Mouse (Mus musculus): ENCODE data around the gene Fermt3. TPM values are rescaled to one million over a fixed set of nuclear protein-coding genes. Genes with fewer than 3 reads are reported as not detected.

Fermt3 gene
- 8.5 and 10.3 TPM in 2 replicates for polyA plus RNA-seq (2016; fragmentation: Nextera tagmentation; extraction: Ambion mirVana)

DNA sequence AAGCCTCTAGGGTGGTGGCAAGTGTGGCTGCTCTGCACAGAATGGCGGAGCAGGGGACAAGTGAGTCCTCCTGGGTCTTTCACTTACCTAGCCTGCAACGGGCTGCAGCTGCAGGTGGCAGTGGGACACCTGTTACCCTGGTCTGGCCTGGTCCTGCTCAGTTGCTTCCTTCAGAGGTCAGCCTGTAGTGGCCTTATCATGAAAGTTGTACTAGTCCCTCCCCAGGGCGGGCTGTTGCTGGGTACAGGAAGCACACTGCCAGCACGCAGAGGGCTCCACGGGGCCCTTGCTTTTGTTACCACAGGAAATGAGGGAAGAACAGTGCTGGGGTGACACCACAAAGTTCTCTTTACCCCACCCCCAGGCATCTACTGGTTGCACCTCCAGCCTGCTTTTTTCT is at the start of gene Fermt3:
Gene Fermt3 (minus strand): TSS at position 279 of the 400 bp plus-strand sequence.
- H3K36me3 ChIP-seq, result peaks cover 84% of the 10 kb centered on the region
- DNase-seq (ENCODE audit: low spot score), result no peak
- WGBS, result 87% methylated on average over 5 of the region's 5 CpGs
- H3K4me1 ChIP-seq, result no peaks in the 10 kb centered on the region
- no peaks in the 10 kb centered on the region for H3K9me3 ChIP-seq (replicated peaks)
- no peak within 1 kb of the TSS for H3K4me3 ChIP-seq
- 0 out of 2 replicates have a peak within 1 kb of the TSS, but pooled peaks have one; percentile 38 for H3K27ac ChIP-seq (replicated peaks)
- no peaks in the 10 kb centered on the region for H3K27me3 ChIP-seq (ENCODE audit: low read depth, poor library complexity, severe bottlenecking)

DNA sequence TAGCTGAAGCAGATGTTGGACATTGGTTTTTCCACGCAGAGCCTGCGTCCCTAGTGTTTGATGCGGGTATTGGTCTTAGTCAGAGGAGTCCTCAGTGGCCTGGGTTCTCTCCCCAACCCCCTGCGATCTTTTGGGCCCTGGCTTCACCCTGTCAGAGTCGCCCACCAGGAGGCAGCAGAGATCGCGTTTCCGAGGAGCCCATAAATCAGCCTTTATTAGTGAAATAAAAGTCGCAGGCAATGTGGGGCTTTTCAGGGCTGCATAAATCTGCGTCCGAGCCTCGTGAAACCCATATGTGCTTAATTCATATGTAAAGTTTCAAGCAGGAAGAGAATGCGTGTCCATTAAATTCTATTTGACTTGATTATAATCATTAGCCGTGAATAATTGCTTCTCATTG is 48.9 kb upstream of the Fermt3 start:
- Histone ChIP-seq H3K4me3 (peak overlapping the region; percentile 15; the same call in 1 of the 2 replicates), H3K36me3 (no peaks in the 10 kb centered on the region), H3K27ac (replicated peaks) (peak overlapping the region; percentile 85), H3K9me3 (replicated peaks) (no peaks in the 10 kb centered on the region), H3K27me3 (ENCODE audit: low read depth, poor library complexity, severe bottlenecking) (peaks cover 76% of the 10 kb centered on the region), H3K4me1 (peaks cover 85% of the 10 kb centered on the region)
- DNase-seq (ENCODE audit: low spot score), result peak; percentile 86
- WGBS, result 7% methylated on average over 14 of the region's 14 CpGs

DNA sequence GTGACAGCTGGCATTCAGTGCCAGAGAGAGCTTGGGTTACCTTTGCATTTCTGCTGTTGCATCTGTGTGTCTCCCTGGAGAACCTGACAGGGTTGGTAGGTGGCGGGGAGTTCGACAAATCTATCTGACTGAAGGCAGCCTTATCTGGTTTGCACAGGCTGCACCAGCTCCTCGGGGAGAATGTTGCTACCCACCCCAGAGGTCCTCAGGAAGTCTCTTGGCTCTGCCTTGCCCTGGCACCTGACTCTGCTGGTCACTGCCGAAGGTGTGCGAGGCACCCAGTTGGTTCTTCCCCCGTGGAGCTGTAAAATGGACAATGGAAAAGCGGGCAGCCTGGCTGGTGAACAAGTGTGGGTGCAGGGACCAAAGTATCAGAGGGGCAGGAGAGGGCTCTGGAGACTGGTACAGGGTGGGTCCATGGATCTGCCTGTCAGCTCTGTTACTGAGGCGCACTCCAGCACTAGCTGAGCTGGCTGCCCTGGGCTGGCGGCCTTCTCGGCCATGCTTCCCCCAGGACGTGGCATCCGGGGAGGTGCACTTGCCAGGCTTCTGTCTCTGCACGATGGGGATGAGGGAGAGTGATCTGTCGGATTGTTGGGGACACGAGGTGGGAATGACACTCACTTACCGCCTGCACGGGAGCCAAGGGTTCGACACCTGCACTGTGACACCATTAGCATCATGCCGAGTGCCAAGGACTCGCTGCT is 48.2 kb upstream of the Fermt3 start:
- peaks cover 79% of the 10 kb centered on the region for H3K4me1 ChIP-seq
- no peak overlapping the region for H3K4me3 ChIP-seq
- no peaks in the 10 kb centered on the region for H3K36me3 ChIP-seq
- peaks cover 75% of the 10 kb centered on the region for H3K27me3 ChIP-seq (ENCODE audit: low read depth, poor library complexity, severe bottlenecking)
- DNase-seq (ENCODE audit: low spot score), result no peak
- 60% methylated on average over 20 of the region's 20 CpGs for WGBS
- peak overlapping the region; percentile 85 for H3K27ac ChIP-seq (replicated peaks)
- H3K9me3 ChIP-seq (replicated peaks), result no peaks in the 10 kb centered on the region

DNA sequence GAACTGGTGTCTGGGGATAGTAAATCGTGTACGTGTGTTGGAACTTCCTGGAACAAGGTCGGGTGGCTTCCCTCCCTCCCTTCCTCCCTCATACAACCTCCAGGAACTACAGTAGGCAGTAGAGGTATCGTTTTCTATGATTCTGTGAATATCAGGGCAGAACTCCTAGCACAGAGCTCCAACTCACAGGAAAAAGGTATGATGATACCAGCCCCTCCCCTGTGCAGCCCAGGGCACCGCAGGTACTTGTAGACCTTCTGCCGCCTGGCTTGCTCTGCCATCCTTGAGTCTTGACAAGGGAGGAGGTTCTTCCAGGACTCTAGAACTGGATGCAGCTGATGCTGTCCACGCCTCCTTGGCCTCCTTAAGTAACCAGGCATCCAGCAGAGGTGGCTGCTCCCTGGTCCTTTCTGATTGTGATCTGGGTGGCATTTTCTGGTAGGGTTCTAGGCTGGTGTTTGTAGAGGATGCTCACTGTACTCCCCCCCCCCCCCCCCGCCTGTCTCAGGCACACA is 47.6 kb upstream of the Fermt3 start:
- H3K27ac ChIP-seq (replicated peaks), result peak overlapping the region; percentile 85
- no peaks in the 10 kb centered on the region for H3K36me3 ChIP-seq
- H3K4me3 ChIP-seq, result peak overlapping the region; percentile 23; the same call in 1 of the 2 replicates
- 48% methylated on average over 8 of the region's 8 CpGs for WGBS
- no peak for DNase-seq (ENCODE audit: low spot score)
- H3K9me3 ChIP-seq (replicated peaks), result no peaks in the 10 kb centered on the region
- peaks cover 68% of the 10 kb centered on the region for H3K27me3 ChIP-seq (ENCODE audit: low read depth, poor library complexity, severe bottlenecking)
- peaks cover 73% of the 10 kb centered on the region for H3K4me1 ChIP-seq

DNA sequence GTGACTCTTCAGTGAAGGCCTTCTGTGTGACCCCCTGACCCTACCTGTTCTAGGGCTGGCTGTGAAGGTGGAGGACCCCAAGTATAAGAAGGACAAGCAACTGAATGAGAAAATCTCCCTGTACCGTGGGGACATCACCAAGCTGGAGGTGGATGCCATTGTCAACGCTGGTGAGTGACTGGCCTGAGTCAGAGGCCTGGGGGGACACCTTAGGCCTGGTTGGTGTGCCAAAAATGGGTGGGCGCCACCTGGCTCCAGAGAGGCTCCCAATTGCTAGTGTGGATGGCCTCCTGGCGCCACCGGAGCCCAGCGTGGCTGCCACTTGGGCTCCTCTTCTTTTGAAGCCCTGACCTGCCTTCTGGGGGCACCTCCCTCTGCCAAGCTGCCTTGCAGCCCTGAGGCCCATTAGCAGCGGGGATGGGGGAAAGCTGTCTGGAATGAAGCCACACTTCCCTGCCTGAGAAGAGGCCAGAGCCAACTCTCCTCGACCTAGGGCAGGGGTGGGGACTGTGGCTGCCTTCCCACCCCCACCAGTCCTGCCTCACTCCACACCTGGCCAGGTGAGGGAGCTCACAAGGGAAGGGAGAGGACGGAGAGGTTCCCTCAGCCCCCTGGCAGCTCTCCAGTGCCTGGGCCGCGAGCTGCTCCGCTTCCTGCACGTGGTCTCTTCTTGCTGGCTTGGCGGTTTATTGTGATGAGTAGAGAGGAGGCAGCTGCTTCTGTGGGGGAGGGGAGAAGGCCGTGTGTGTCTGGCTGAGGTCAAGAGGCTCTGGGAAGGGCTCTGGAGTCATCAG is 47.0 kb upstream of the Fermt3 start:
- WGBS, result 42% methylated on average over 15 of the region's 15 CpGs
- peaks cover 67% of the 10 kb centered on the region for H3K27me3 ChIP-seq (ENCODE audit: low read depth, poor library complexity, severe bottlenecking)
- H3K4me1 ChIP-seq, result peaks cover 66% of the 10 kb centered on the region
- DNase-seq (ENCODE audit: low spot score), result peak; percentile 71
- no peaks in the 10 kb centered on the region for H3K9me3 ChIP-seq (replicated peaks)
- H3K36me3 ChIP-seq, result no peaks in the 10 kb centered on the region
- peak overlapping the region; percentile 23; the same call in 1 of the 2 replicates for H3K4me3 ChIP-seq
- H3K27ac ChIP-seq (replicated peaks), result peak overlapping the region; percentile 85

DNA sequence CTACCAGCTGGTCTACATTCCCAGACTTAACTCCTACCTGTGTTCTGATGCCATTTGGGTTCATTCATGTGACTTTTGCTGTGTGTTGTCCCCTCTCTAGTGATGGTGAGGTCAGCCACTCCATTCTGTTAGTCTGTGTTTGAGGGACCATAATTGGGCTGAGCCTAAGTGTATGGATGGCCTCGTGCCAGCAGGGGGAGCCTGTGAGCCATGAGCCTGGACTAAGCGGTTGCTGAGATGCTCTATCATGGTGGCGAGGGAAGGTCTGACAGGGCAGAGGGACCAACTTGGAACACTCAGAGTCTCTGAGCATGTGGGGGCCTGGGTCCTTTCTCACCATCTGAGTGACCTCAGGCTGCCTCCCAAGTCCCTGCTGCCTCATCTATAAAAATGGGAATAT is 45.3 kb upstream of the Fermt3 start:
- H3K9me3 ChIP-seq (replicated peaks), result no peaks in the 10 kb centered on the region
- peak; percentile 89 for DNase-seq (ENCODE audit: low spot score)
- no peak overlapping the region; the same call in 1 of the 2 replicates for H3K27ac ChIP-seq (replicated peaks)
- H3K4me1 ChIP-seq, result peaks cover 53% of the 10 kb centered on the region
- no peak overlapping the region for H3K4me3 ChIP-seq
- peaks cover 79% of the 10 kb centered on the region for H3K27me3 ChIP-seq (ENCODE audit: low read depth, poor library complexity, severe bottlenecking)
- no peaks in the 10 kb centered on the region for H3K36me3 ChIP-seq
- WGBS, result 3% methylated on average over 3 of the region's 3 CpGs

DNA sequence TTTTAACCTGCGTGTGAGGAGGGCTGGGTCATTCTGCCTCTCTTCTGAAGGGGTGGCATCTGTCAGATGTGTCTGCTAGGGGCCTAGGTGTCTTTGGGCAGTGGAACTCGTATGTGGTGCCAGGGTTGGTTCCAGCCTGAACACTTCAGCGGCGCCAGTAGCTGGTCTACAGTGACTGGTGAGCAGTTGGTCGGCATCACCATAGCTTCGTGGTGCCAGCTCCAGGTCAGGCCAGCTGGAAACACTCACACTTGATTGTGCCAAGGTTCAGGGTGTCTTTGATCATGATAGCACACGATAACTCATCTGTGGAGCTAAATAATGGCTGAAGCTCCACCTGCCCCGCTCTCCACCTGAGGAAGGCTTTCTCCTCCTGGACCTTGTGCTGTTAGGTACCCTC is 43.6 kb upstream of the Fermt3 start:
- whole genome bisulfite sequencing, result 96% methylated on average over 8 of the region's 8 CpGs
- Histone ChIP-seq H3K27ac (replicated peaks) (no peak overlapping the region), H3K9me3 (replicated peaks) (no peaks in the 10 kb centered on the region), H3K4me3 (no peak overlapping the region), H3K27me3 (ENCODE audit: low read depth, poor library complexity, severe bottlenecking) (peaks cover 77% of the 10 kb centered on the region), H3K4me1 (peaks cover 46% of the 10 kb centered on the region), H3K36me3 (no peaks in the 10 kb centered on the region)
- DNase-seq (ENCODE audit: low spot score), result no peak

DNA sequence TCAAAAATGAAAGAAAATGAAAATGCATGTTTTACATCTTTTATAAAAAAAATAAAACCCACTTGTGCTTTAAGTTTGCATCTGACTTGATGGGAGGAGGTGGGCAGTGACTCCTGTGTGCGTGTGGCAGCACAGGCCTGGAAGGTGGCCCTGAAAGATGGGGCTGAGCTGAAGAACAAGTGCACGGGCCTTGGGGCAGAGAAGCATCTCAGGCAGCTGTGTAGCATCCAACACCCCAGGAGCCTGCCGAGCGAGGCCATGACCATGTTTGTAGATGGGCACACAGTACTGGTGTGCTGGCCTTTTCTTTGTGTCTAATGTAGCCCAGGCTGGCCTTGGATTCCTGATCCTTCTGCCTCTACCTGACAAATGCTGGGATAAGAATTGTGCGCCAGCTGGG is 42.8 kb upstream of the Fermt3 start:
- Histone ChIP-seq H3K27me3 (ENCODE audit: low read depth, poor library complexity, severe bottlenecking) (peaks cover 72% of the 10 kb centered on the region), H3K27ac (replicated peaks) (no peak overlapping the region), H3K4me3 (no peak overlapping the region), H3K4me1 (peaks cover 46% of the 10 kb centered on the region), H3K9me3 (replicated peaks) (no peaks in the 10 kb centered on the region), H3K36me3 (no peaks in the 10 kb centered on the region)
- WGBS, result 92% methylated on average over 5 of the region's 5 CpGs
- DNase-seq (ENCODE audit: low spot score), result no peak

DNA sequence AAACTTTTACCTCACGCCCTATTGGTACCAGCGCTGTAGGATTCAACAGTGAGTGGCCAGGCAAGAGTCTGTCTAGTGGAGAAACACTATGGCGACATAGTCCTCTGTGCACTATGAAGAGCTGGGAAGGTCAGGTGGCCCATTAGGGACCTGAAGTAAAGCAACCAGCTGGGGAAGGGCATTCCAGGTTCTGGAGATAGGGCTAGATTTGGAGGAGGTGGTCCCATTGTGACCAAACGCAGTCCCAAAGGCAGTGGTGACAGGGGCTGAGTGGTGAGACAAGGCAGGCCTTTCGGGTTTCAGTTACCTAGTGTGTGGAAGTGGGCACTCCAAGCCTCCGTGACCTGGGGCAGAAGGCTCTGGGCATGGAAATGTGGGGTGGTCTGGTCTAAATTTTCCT is 39.3 kb upstream of the Fermt3 start:
- Histone ChIP-seq H3K9me3 (replicated peaks) (no peaks in the 10 kb centered on the region), H3K27ac (replicated peaks) (peak overlapping the region; percentile 63; the same call in 1 of the 2 replicates), H3K4me3 (peak overlapping the region; percentile 78), H3K27me3 (ENCODE audit: low read depth, poor library complexity, severe bottlenecking) (peaks cover 73% of the 10 kb centered on the region), H3K4me1 (peaks cover 33% of the 10 kb centered on the region), H3K36me3 (no peaks in the 10 kb centered on the region)
- 51% methylated on average over 6 of the region's 6 CpGs for WGBS
- DNase-seq (ENCODE audit: low spot score), result no peak

DNA sequence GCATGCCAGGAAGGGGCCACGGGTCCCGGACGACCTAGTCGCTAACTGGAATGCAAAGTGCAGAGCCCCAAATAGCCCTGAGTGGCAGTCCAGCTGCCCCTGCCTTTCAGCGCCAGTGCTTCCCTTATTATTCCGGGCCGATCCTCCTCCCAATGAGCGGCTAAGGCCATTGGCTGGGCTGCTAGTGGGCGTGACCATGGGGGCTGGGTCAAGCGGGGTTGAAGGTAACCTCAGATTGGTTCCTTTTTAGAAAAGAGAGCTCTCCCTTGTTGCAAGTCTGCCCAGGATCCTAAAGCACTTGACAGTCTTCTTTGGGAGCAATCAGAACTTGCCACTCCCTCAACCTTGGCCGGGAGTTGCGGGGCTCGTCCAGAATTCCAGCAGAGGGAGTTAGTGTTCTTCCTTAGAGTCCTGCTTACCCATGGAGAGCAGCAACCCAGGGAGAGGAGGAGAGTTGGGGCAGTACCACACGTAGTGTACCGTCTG is 38.5 kb upstream of the Fermt3 start:
- no peaks in the 10 kb centered on the region for H3K36me3 ChIP-seq
- no peaks in the 10 kb centered on the region for H3K9me3 ChIP-seq (replicated peaks)
- under 1% methylated on average over 15 of the region's 15 CpGs for WGBS
- peaks cover 33% of the 10 kb centered on the region for H3K4me1 ChIP-seq
- peak; percentile 91 for DNase-seq (ENCODE audit: low spot score)
- peak overlapping the region; percentile 78 for H3K4me3 ChIP-seq
- H3K27ac ChIP-seq (replicated peaks), result peak overlapping the region; percentile 79
- H3K27me3 ChIP-seq (ENCODE audit: low read depth, poor library complexity, severe bottlenecking), result peaks cover 65% of the 10 kb centered on the region

DNA sequence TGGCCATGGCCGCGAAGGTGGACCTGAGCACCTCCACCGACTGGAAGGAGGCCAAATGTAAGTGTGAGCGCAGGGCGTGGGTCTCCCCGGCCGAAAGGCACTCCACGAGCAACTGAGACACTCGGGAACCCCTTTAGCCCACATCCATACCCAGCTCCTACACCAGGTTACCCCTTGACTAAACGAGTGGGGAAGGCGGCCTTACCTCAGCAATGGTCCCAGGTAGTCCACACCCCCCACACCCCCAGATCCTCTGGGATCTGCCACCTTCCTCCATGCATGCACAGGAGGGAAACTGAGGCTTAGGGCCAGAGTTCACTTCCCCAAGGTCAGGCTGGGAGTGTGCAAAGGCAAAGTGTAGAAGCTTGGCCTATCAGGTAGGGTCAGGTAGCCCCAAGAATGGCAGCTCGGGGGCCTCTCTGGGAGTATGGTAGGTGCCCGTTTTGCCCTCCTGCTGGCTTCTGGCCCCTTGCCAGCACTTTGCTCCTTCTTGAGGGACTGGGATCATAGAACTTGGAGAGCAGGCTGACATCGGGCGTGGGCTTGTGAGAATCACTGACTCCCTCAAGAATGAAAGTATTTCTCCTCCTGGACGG is 38.0 kb upstream of the Fermt3 start:
- H3K9me3 ChIP-seq (replicated peaks), result no peaks in the 10 kb centered on the region
- H3K4me3 ChIP-seq, result peak overlapping the region; percentile 78
- WGBS, result 4% methylated on average over 16 of the region's 16 CpGs
- peaks cover 33% of the 10 kb centered on the region for H3K4me1 ChIP-seq
- H3K27me3 ChIP-seq (ENCODE audit: low read depth, poor library complexity, severe bottlenecking), result peaks cover 64% of the 10 kb centered on the region
- DNase-seq (ENCODE audit: low spot score), result no peak
- peak overlapping the region; percentile 79 for H3K27ac ChIP-seq (replicated peaks)
- no peaks in the 10 kb centered on the region for H3K36me3 ChIP-seq

DNA sequence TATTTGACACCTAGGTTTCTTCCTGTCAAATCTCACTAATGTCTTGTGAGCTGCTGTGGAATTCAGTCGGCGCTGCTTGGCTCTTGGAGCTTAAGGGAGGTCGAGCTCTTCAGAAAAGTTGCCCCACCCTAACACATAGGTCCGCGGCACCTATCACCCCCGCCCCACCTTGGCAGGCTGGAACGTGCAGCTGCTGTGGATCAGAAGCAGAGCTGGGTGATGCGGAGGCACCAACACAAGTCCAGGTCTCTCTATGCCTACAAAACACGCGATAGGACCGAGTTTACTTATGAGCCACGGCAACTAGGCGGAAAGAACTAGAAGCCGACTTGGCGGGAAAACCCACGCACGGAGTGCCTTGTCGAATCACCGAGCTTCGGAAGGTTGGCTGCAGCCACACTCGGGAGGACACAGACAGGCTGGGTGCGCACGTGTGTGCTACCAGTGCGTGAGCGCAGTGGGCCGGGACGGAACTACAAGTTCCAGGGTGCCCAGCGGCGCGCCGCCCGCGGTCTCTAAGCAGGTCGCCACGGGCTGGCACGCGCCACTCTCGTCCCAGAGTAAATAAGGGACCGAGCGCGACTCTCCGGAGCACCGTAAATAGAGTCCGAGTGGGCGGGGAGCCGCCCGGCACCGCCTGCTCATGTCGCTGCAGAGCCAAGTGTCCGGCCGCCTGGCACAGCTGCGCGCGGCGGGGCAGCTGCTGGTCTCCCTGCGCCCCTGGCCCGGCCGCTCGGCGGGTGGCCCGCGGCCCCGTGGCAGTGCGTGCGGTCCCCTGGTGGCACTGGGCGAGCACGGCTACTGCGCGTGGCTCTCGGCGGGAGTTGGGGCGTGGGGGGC is 37.2 kb upstream of the Fermt3 start, which contains the start of gene Macrod1:
Gene Macrod1 (plus strand): TSS at position 563 of the 840 bp plus-strand sequence.
- H3K27me3 ChIP-seq (ENCODE audit: low read depth, poor library complexity, severe bottlenecking), result peaks cover 61% of the 10 kb centered on the region

More for the DNA sequence above, 37.2 kb upstream of the Fermt3 start, which contains the start of gene Macrod1:
- no peaks in the 10 kb centered on the region for H3K36me3 ChIP-seq
- H3K9me3 ChIP-seq (replicated peaks), result no peaks in the 10 kb centered on the region
- H3K4me1 ChIP-seq, result peaks cover 33% of the 10 kb centered on the region
- DNase-seq (ENCODE audit: low spot score), result peak; percentile 79
- WGBS, result 1% methylated on average over 72 of the region's 72 CpGs
- H3K27ac ChIP-seq (replicated peaks), result peak within 1 kb of the TSS; percentile 79
- peak within 1 kb of the TSS; percentile 78 for H3K4me3 ChIP-seq
